In genomic region chr4:151044037-151044943, GRCm38 (mm10) we compare ENCODE assay signal across 7 mouse cellular contexts. TPM values are rescaled to one million over a fixed set of nuclear protein-coding genes. Genes with fewer than 3 reads are reported as not detected.
DNase-seq lines count a peak whose midpoint lies in the region; ATAC-seq and TF ChIP-seq lines count a peak whose summit lies in the region.

Gene Per3 (minus strand): TSS chr4:151044665.

- WGBS in embryonic facial prominence, embryonic 10.5 days: under 1% methylated on average over 79 of the region's 79 CpGs
- under 1% methylated on average over 69 of the region's 79 CpGs for WGBS in intestine, postnatal 0 days
- WGBS in midbrain, embryonic 12.5 days: under 1% methylated on average over 68 of the region's 79 CpGs
- WGBS in small intestine, adult 2 months: under 1% methylated on average over 78 of the region's 79 CpGs

- H3K36me3 ChIP-seq in embryonic facial prominence, embryonic 10.5 days (replicated peaks): peaks cover 29% of the 10 kb centered on the region
- peaks cover 26% of the 10 kb centered on the region for H3K36me3 ChIP-seq in intestine, postnatal 0 days (ENCODE audit: control insufficient read depth, insufficient read depth)
- H3K36me3 ChIP-seq in midbrain, embryonic 12.5 days: peaks cover 22% of the 10 kb centered on the region
- H3K36me3 ChIP-seq in small intestine, adult 2 months (ENCODE audit: control insufficient read depth, insufficient read depth, low read length): peaks cover 25% of the 10 kb centered on the region

- TF ChIP-seq POLR2A in small intestine, adult 2 months (IDR thresholded peaks at IDR 0.05; ENCODE audit: low read depth, low read length): peak; percentile 83

- intact Hi-C loops in left cerebral cortex, postnatal 4 days (cut with DNase I): no loop called here

- H3K4me1 ChIP-seq in embryonic facial prominence, embryonic 10.5 days: peaks cover 20% of the 10 kb centered on the region
- H3K4me1 ChIP-seq in intestine, postnatal 0 days (replicated peaks; ENCODE audit: control insufficient read depth, insufficient read depth, low read length): no peaks in the 10 kb centered on the region; the same call in 1 of the 2 replicates
- peaks cover 17% of the 10 kb centered on the region for H3K4me1 ChIP-seq in midbrain, embryonic 12.5 days
- H3K4me1 ChIP-seq in small intestine, adult 2 months (ENCODE audit: control insufficient read depth, insufficient read depth, insufficient read length, low read length): peaks cover 6% of the 10 kb centered on the region; the same call in 1 of the 2 replicates

- ATAC-seq in intestine, postnatal 0 days: peak; percentile 99
- peak; percentile 97 for ATAC-seq in midbrain, embryonic 12.5 days (ENCODE audit: low FRiP score, low read depth)

- peak within 1 kb of the TSS; percentile 68 for H3K9ac ChIP-seq in intestine, postnatal 0 days (ENCODE audit: low read depth, low read length)
- H3K9ac ChIP-seq in midbrain, embryonic 12.5 days (replicated peaks): peak within 1 kb of the TSS; percentile 61

- 0 out of 2 replicates have a peak, but pooled peaks cover 8% of the 10 kb centered on the region for H3K27me3 ChIP-seq in embryonic facial prominence, embryonic 10.5 days (replicated peaks; ENCODE audit: low read depth, poor library complexity, severe bottlenecking)
- H3K27me3 ChIP-seq in intestine, postnatal 0 days (replicated peaks; ENCODE audit: control insufficient read depth, insufficient read depth, low read length): no peaks in the 10 kb centered on the region
- H3K27me3 ChIP-seq in midbrain, embryonic 12.5 days: peaks cover 12% of the 10 kb centered on the region
- no peaks in the 10 kb centered on the region for H3K27me3 ChIP-seq in small intestine, adult 2 months (ENCODE audit: control insufficient read depth, insufficient read depth, low read length)

- H3K4me3 ChIP-seq in embryonic facial prominence, embryonic 10.5 days: peak within 1 kb of the TSS; percentile 71
- H3K4me3 ChIP-seq in intestine, postnatal 0 days (ENCODE audit: low read depth, low read length): peak within 1 kb of the TSS; percentile 46
- H3K4me3 ChIP-seq in midbrain, embryonic 12.5 days: peak within 1 kb of the TSS; percentile 58
- H3K4me3 ChIP-seq in small intestine, adult 2 months (ENCODE audit: low read depth, low read length): peak within 1 kb of the TSS; percentile 73

- no peaks in the 10 kb centered on the region for H3K9me3 ChIP-seq in embryonic facial prominence, embryonic 10.5 days
- H3K9me3 ChIP-seq in intestine, postnatal 0 days (ENCODE audit: control insufficient read depth): no peaks in the 10 kb centered on the region
- H3K9me3 ChIP-seq in midbrain, embryonic 12.5 days: no peaks in the 10 kb centered on the region

- H3K27ac ChIP-seq in embryonic facial prominence, embryonic 10.5 days (replicated peaks): peak within 1 kb of the TSS; percentile 83
- peak within 1 kb of the TSS; percentile 10 for H3K27ac ChIP-seq in intestine, postnatal 0 days (ENCODE audit: low read depth, low read length)
- H3K27ac ChIP-seq in midbrain, embryonic 12.5 days (replicated peaks): no peak within 1 kb of the TSS
- H3K27ac ChIP-seq in small intestine, adult 2 months (ENCODE audit: insufficient read depth, low read depth, low read length): peak within 1 kb of the TSS; percentile 94

- TF ChIP-seq CTCF in intestine, postnatal 0 days (IDR thresholded peaks at IDR 0.05; ENCODE audit: low read depth): no peak
- TF ChIP-seq CTCF in small intestine, adult 2 months (IDR thresholded peaks at IDR 0.05; ENCODE audit: extremely low read depth, insufficient read length, insufficient replicate concordance, low read depth, low read length): no peak

- peak; percentile 99 for DNase-seq in adrenal gland, postnatal 10 days
- DNase-seq in embryonic facial prominence, embryonic 10.5 days (ENCODE audit: low spot score): peak; percentile 98
- no peak for DNase-seq in gonadal fat pad, adult 2 months (ENCODE audit: low read depth)
- DNase-seq in left cerebral cortex, postnatal 4 days: peak; percentile 94

- H3K4me2 ChIP-seq in intestine, postnatal 0 days (replicated peaks; ENCODE audit: low read depth): peak within 1 kb of the TSS; percentile 96
- peak within 1 kb of the TSS; percentile 97 for H3K4me2 ChIP-seq in midbrain, embryonic 12.5 days (replicated peaks)

RNA-seq across cellular contexts. Expression of gene Per3, which starts in this region (rescaled TPM):
- 10 to 100 TPM; 25.6 to 39.7 TPM for total RNA-seq in adrenal gland, postnatal 10 days (2021)
- polyA plus RNA-seq in embryonic facial prominence, embryonic 10.5 days (2016; fragmentation: Nextera tagmentation; extraction: Ambion mirVana): 7.8 TPM in 2 replicates
- 19.5 and 25.5 TPM in 2 replicates for polyA plus RNA-seq in gonadal fat pad, adult 2 months (2012; rRNA removed)
- 2.1 and 3.5 TPM in 2 replicates for polyA plus RNA-seq in intestine, postnatal 0 days (2015; fragmentation: Nextera tagmentation; extraction: Ambion mirVana)
- total RNA-seq in left cerebral cortex, postnatal 4 days (2021): 1 to 10 TPM; 6.5 to 6.6 TPM
- polyA plus RNA-seq in midbrain, embryonic 12.5 days (2016; fragmentation: Nextera tagmentation; extraction: Ambion mirVana): 5.0 and 5.1 TPM in 2 replicates
- 1.9 and 2.4 TPM in 2 replicates for polyA plus RNA-seq in small intestine, adult 2 months (2012; rRNA removed)
